Mouse (Mus musculus) myocyte (in vitro differentiated cells): ENCODE measurements around the gene Ehf.

Experiments
- CEBPB ChIP-seq: IDR thresholded peaks from 2 replicates; pipeline ENCODE4 v1.6.1; 2011; ENCODE audit warnings: mild to moderate bottlenecking, moderate library complexity; ENCODE audit not compliant: poor library complexity, insufficient read depth, severe bottlenecking
- E2F4 ChIP-seq: IDR thresholded peaks from one replicate; pipeline ENCODE4 v1.6.1; 2011; ENCODE audit warnings: mild to moderate bottlenecking, control low read depth, moderate library complexity; ENCODE audit not compliant: insufficient read depth
- MAX ChIP-seq: IDR thresholded peaks from one replicate; pipeline ENCODE4 v1.6.1; 2011; ENCODE audit warnings: low read depth, mild to moderate bottlenecking, control low read depth
- MYOD1 ChIP-seq, 3 experiments: IDR thresholded peaks; one replicate each; pipeline ENCODE4 v1.6.1; 2011; ENCODE audit warnings: control low read depth in 2 of 3, low read depth in 2 of 3, mild to moderate bottlenecking in 2 of 3, moderate library complexity in 1 of 3; ENCODE audit not compliant: insufficient read length in 2 of 3, control insufficient read depth in 1 of 3
- MYOG ChIP-seq, 3 experiments: IDR thresholded peaks; one replicate each; pipeline ENCODE4 v1.6.1; 2011; ENCODE audit warnings: control low read depth in 2 of 3, low read depth in 2 of 3, mild to moderate bottlenecking in 2 of 3; ENCODE audit not compliant: insufficient read length in 2 of 3, control insufficient read depth in 1 of 3, insufficient read depth in 1 of 3
- POLR2A ChIP-seq: IDR thresholded peaks from one replicate; pipeline ENCODE4 v1.6.1; 2011; ENCODE audit warnings: low read depth, mild to moderate bottlenecking, control low read depth, moderate library complexity; ENCODE audit not compliant: insufficient read length
- REST ChIP-seq: IDR thresholded peaks from one replicate; pipeline ENCODE4 v1.6.1; 2011; ENCODE audit warnings: mild to moderate bottlenecking, control low read depth, moderate library complexity; ENCODE audit not compliant: insufficient read depth, insufficient read length
- TCF12 ChIP-seq: IDR thresholded peaks from one replicate; pipeline ENCODE4 v1.6.1; 2011; ENCODE audit warnings: mild to moderate bottlenecking, control low read depth; ENCODE audit not compliant: poor library complexity, insufficient read depth, severe bottlenecking

DNA sequence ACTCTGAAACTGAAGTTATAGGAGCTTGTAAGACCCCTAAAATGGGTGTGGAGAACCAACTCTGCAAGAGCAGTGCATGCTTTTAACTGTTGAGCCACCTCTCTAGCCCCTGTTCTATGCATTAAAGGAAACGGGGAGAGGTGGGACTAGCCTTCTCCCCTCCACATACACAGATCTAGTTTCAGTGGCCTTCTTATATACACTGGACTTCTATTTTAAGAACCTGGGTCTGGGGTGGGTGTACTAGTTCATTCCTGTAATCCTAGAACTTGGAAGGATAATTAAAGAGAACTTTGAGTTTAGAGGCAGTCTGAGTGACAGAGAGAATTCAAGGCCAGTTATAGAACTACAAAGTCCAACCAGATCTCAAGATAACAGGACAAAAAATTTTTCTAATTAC, 24.6 kb downstream of the Ehf start:
- TF ChIP-seq REST = no peak
- TF ChIP-seq TCF12 = no peak
- no peak for TF ChIP-seq POLR2A
- TF ChIP-seq MYOG (IDR thresholded peaks at IDR 0.05; ENCODE audit: control insufficient read depth in 1 of 3, insufficient read depth in 1 of 3, insufficient read length in 2 of 3, low read depth in 2 of 3) = no peak
- TF ChIP-seq E2F4 = no peak
- TF ChIP-seq MAX = no peak
- TF ChIP-seq CEBPB = no peak
- no peak for TF ChIP-seq MYOD1 (IDR thresholded peaks at IDR 0.05; ENCODE audit: control insufficient read depth in 1 of 3, insufficient read length in 2 of 3, low read depth in 2 of 3)
